Mouse (Mus musculus) ES-E14 (cell line): ENCODE measurements around the gene Phf1.

Experiments used
- HCFC1 ChIP-seq: IDR thresholded peaks from 2 replicates; pipeline ENCODE4 v1.6.1; 2012; ENCODE audit warnings: low read length, inconsistent platforms, borderline replicate concordance; ENCODE audit not compliant: insufficient read depth
- ZC3H11A ChIP-seq: IDR thresholded peaks from 2 replicates; pipeline ENCODE4 v1.6.1; 2012; ENCODE audit warnings: low read depth, mild to moderate bottlenecking, inconsistent platforms, low read length, borderline replicate concordance

GRCm38 (mm10) chr17:26969257-26969656 is 36.4 kb downstream of the Phf1 start:
- no peak for TF ChIP-seq ZC3H11A
- TF ChIP-seq HCFC1 = no peak
